ENCODE assay signal across 8 mouse cellular contexts in genomic region chr12:16958851-16959250, GRCm38 (mm10). TPM values are rescaled to one million over a fixed set of nuclear protein-coding genes. Genes with fewer than 3 reads are reported as not detected.
DNase-seq lines count a peak whose midpoint lies in the region; TF ChIP-seq lines count a peak whose summit lies in the region.

No protein-coding gene starts in this region.

- no peak for DNase-seq in gastrocnemius, adult 2 months
- no peak for DNase-seq in gastrocnemius, postnatal 4 days (ENCODE audit: low spot score in 2 of 2)
- peak; percentile 5 for DNase-seq in urinary bladder, postnatal 14 days (ENCODE audit: low spot score)
- DNase-seq in urinary bladder, postnatal 4 days (ENCODE audit: low spot score in 2 of 2): no peak
- DNase-seq in fibroblast of lung, adult 2 months (ENCODE audit: low read depth): peak; percentile 19
- DNase-seq in yolk sac, embryonic 10.5 days (ENCODE audit: low spot score): no peak
- no peak for DNase-seq in Muller cell, postnatal 12 days (ENCODE audit: inconsistent ontology term)
- DNase-seq in right cerebral cortex, postnatal 4 days: no peak

- TF ChIP-seq CTCF in gastrocnemius, adult 2 months (IDR thresholded peaks at IDR 0.05): peak; percentile 47

- no peak overlapping the region for H3K4me3 ChIP-seq in gastrocnemius, adult 2 months

- no peak overlapping the region for H3K27ac ChIP-seq in gastrocnemius, adult 2 months

- intact Hi-C loops in gastrocnemius, adult 2 months (cut with DNase I): no loop called here

RNA-seq across cellular contexts. Expression of gene Pqlc3, which starts 41.4 kb away (rescaled TPM):
- total RNA-seq in gastrocnemius, adult 2 months (2021): 1 to 10 TPM; 1.1 to 1.6 TPM
- total RNA-seq in gastrocnemius, postnatal 4 days (2021): 1 to 10 TPM; 4.3 to 4.4 TPM

RNA-seq across cellular contexts. Expression of gene 2410004P03Rik, which starts 52.7 kb away (rescaled TPM):
- not detected for total RNA-seq in gastrocnemius, adult 2 months (2021)
- total RNA-seq in gastrocnemius, postnatal 4 days (2021): under 1 TPM in 1 of 2 experiments, not detected in 1; 0.08 TPM

Comparison
In these comparisons a context has a peak if more than half of its experiments do, and no peak if none do; other contexts are left out.
1. DNase-seq: peak in urinary bladder, postnatal 14 days (single experiment) and fibroblast of lung, adult 2 months (single experiment); none in gastrocnemius, adult 2 months (single experiment), gastrocnemius, postnatal 4 days (0 of 2), urinary bladder, postnatal 4 days (0 of 2), yolk sac, embryonic 10.5 days (single experiment), Muller cell, postnatal 12 days (single experiment) and right cerebral cortex, postnatal 4 days (single experiment).